Mouse (Mus musculus) G1E (cell line): ENCODE results near the gene Gm27021.

ENCODE experiments used
- CTCF ChIP-seq: IDR thresholded peaks from 2 replicates; pipeline ENCODE4 v1.5.1; 2012; ENCODE audit warnings: low read depth, low read length, inconsistent platforms, mixed read lengths
- GATA1 ChIP-seq: IDR thresholded peaks from 2 replicates; pipeline ENCODE4 v1.6.1; 2012; ENCODE audit warnings: borderline replicate concordance, low read length, inconsistent platforms, mixed read lengths
- GATA2 ChIP-seq: IDR thresholded peaks from 2 replicates; pipeline ENCODE4 v1.6.1; 2012; ENCODE audit warnings: low read depth, low read length, inconsistent platforms, borderline replicate concordance

- TF ChIP-seq GATA1 (no peak), CTCF (no peak), GATA2 (no peak)
These were observed 19.9 kb upstream of the Gm27021 start for GRCm38 (mm10) chr8:120687786-120688185.
